Mouse (Mus musculus): ENCODE measurements around the gene Ldb2. TPM values are rescaled to one million over a fixed set of nuclear protein-coding genes. Genes with fewer than 3 reads are reported as not detected.

The Ldb2 gene
- polyA plus RNA-seq, 1 experiment from 2014 or later, result 3.5 TPM

- Histone ChIP-seq H3K4me2 (no peak overlapping the region), H3K27ac (replicated peaks) (no peak overlapping the region), H3K4me1 (replicated peaks) (no peaks in the 10 kb centered on the region), H3K9me3 (replicated peaks) (no peaks in the 10 kb centered on the region), H3K4me3 (replicated peaks) (no peak overlapping the region), H3K27me3 (no peaks in the 10 kb centered on the region), H3K36me3 (replicated peaks) (no peaks in the 10 kb centered on the region), H3K9ac (no peak overlapping the region)
- ATAC-seq (ENCODE audit: insufficient read depth), result no peak
- WGBS (ENCODE audit: insufficient replicate concordance), result 69% methylated on average over 2 of the region's 2 CpGs
Observed at GRCm38 (mm10) chr5:44538687-44539086, 260.8 kb downstream of the Ldb2 start.

GRCm38 (mm10) chr5:44538000-44538395 lies 261.5 kb downstream of the Ldb2 start:
- 62% methylated on average over 5 of the region's 5 CpGs for WGBS (ENCODE audit: insufficient replicate concordance)
- Histone ChIP-seq H3K9me3 (replicated peaks) (no peaks in the 10 kb centered on the region), H3K27ac (replicated peaks) (no peak overlapping the region), H3K4me2 (no peak overlapping the region), H3K4me3 (replicated peaks) (no peak overlapping the region), H3K36me3 (replicated peaks) (no peaks in the 10 kb centered on the region), H3K27me3 (no peaks in the 10 kb centered on the region), H3K9ac (no peak overlapping the region), H3K4me1 (replicated peaks) (no peaks in the 10 kb centered on the region)
- ATAC-seq (ENCODE audit: insufficient read depth), result no peak

GRCm38 (mm10) chr5:44537316-44537999 lies 262.0 kb downstream of the Ldb2 start:
- H3K27ac ChIP-seq (replicated peaks), result no peak overlapping the region
- H3K9me3 ChIP-seq (replicated peaks), result no peaks in the 10 kb centered on the region
- no peaks in the 10 kb centered on the region for H3K27me3 ChIP-seq
- no peak for ATAC-seq (ENCODE audit: insufficient read depth)
- no peak overlapping the region for H3K4me3 ChIP-seq (replicated peaks)
- 70% methylated on average over 5 of the region's 5 CpGs for WGBS (ENCODE audit: insufficient replicate concordance)
- no peak overlapping the region for H3K9ac ChIP-seq
- no peaks in the 10 kb centered on the region for H3K36me3 ChIP-seq (replicated peaks)
- H3K4me1 ChIP-seq (replicated peaks), result no peaks in the 10 kb centered on the region
- no peak overlapping the region for H3K4me2 ChIP-seq

- 53% methylated on average over 3 of the region's 3 CpGs for WGBS (ENCODE audit: insufficient replicate concordance)
- H3K27me3 ChIP-seq, result no peaks in the 10 kb centered on the region
- no peak overlapping the region for H3K4me2 ChIP-seq
- H3K9ac ChIP-seq, result no peak overlapping the region
- H3K4me1 ChIP-seq (replicated peaks), result no peaks in the 10 kb centered on the region
- no peak overlapping the region for H3K27ac ChIP-seq (replicated peaks)
- H3K36me3 ChIP-seq (replicated peaks), result no peaks in the 10 kb centered on the region
- H3K9me3 ChIP-seq (replicated peaks), result no peaks in the 10 kb centered on the region
- no peak for ATAC-seq (ENCODE audit: insufficient read depth)
- H3K4me3 ChIP-seq (replicated peaks), result no peak overlapping the region
Observed at GRCm38 (mm10) chr5:44529466-44529865, 270.0 kb downstream of the Ldb2 start.

GRCm38 (mm10) chr5:44529001-44529400 lies 270.5 kb downstream of the Ldb2 start:
- H3K9ac ChIP-seq, result no peak overlapping the region
- H3K27ac ChIP-seq (replicated peaks), result no peak overlapping the region
- no peaks in the 10 kb centered on the region for H3K27me3 ChIP-seq
- H3K4me3 ChIP-seq (replicated peaks), result no peak overlapping the region
- H3K4me1 ChIP-seq (replicated peaks), result no peaks in the 10 kb centered on the region
- H3K9me3 ChIP-seq (replicated peaks), result no peaks in the 10 kb centered on the region
- 74% methylated on average over 1 of the region's 1 CpGs for WGBS (ENCODE audit: insufficient replicate concordance)
- H3K36me3 ChIP-seq (replicated peaks), result no peaks in the 10 kb centered on the region
- ATAC-seq (ENCODE audit: insufficient read depth), result no peak
- H3K4me2 ChIP-seq, result no peak overlapping the region

- Histone ChIP-seq H3K4me1 (replicated peaks) (no peaks in the 10 kb centered on the region), H3K36me3 (replicated peaks) (no peaks in the 10 kb centered on the region), H3K4me3 (replicated peaks) (no peak overlapping the region), H3K27ac (replicated peaks) (no peak overlapping the region), H3K9ac (no peak overlapping the region), H3K27me3 (no peaks in the 10 kb centered on the region), H3K9me3 (replicated peaks) (no peaks in the 10 kb centered on the region), H3K4me2 (no peak overlapping the region)
- no peak for ATAC-seq (ENCODE audit: insufficient read depth)
- WGBS (ENCODE audit: insufficient replicate concordance), result 66% methylated on average over 5 of the region's 5 CpGs
Observed at GRCm38 (mm10) chr5:44505221-44505620, 294.3 kb downstream of the Ldb2 start.

GRCm38 (mm10) chr5:44504786-44505185 lies 294.7 kb downstream of the Ldb2 start:
- Histone ChIP-seq H3K4me3 (replicated peaks) (no peak overlapping the region), H3K27me3 (no peaks in the 10 kb centered on the region), H3K27ac (replicated peaks) (no peak overlapping the region), H3K4me1 (replicated peaks) (no peaks in the 10 kb centered on the region), H3K9ac (no peak overlapping the region), H3K36me3 (replicated peaks) (no peaks in the 10 kb centered on the region), H3K4me2 (no peak overlapping the region), H3K9me3 (replicated peaks) (no peaks in the 10 kb centered on the region)
- no peak for ATAC-seq (ENCODE audit: insufficient read depth)
- 63% methylated on average over 5 of the region's 5 CpGs for WGBS (ENCODE audit: insufficient replicate concordance)

GRCm38 (mm10) chr5:44498229-44498628 lies 301.3 kb downstream of the Ldb2 start:
- WGBS (ENCODE audit: insufficient replicate concordance), result 49% methylated on average over 1 of the region's 1 CpGs
- Histone ChIP-seq H3K27me3 (no peaks in the 10 kb centered on the region), H3K36me3 (replicated peaks) (no peaks in the 10 kb centered on the region), H3K9me3 (replicated peaks) (no peaks in the 10 kb centered on the region), H3K9ac (no peak overlapping the region), H3K4me1 (replicated peaks) (no peaks in the 10 kb centered on the region), H3K27ac (replicated peaks) (no peak overlapping the region), H3K4me2 (no peak overlapping the region), H3K4me3 (replicated peaks) (no peak overlapping the region)
- no peak for ATAC-seq (ENCODE audit: insufficient read depth)

- no peaks in the 10 kb centered on the region for H3K36me3 ChIP-seq (replicated peaks)
- no peak overlapping the region for H3K4me3 ChIP-seq (replicated peaks)
- H3K9ac ChIP-seq, result no peak overlapping the region
- ATAC-seq (ENCODE audit: insufficient read depth), result no peak
- no peak overlapping the region for H3K27ac ChIP-seq (replicated peaks)
- no peaks in the 10 kb centered on the region for H3K9me3 ChIP-seq (replicated peaks)
- no peaks in the 10 kb centered on the region for H3K4me1 ChIP-seq (replicated peaks)
- no peaks in the 10 kb centered on the region for H3K27me3 ChIP-seq
- H3K4me2 ChIP-seq, result no peak overlapping the region
- WGBS (ENCODE audit: insufficient replicate concordance), result 72% methylated on average over 3 of the region's 3 CpGs
Observed at GRCm38 (mm10) chr5:44496854-44497253, 302.6 kb downstream of the Ldb2 start.

- Histone ChIP-seq H3K27ac (replicated peaks) (no peak overlapping the region), H3K27me3 (no peaks in the 10 kb centered on the region), H3K4me1 (replicated peaks) (no peaks in the 10 kb centered on the region), H3K9ac (no peak overlapping the region), H3K4me3 (replicated peaks) (no peak overlapping the region), H3K9me3 (replicated peaks) (no peaks in the 10 kb centered on the region), H3K36me3 (replicated peaks) (no peaks in the 10 kb centered on the region), H3K4me2 (no peak overlapping the region)
- WGBS (ENCODE audit: insufficient replicate concordance), result 60% methylated on average over 4 of the region's 4 CpGs
- no peak for ATAC-seq (ENCODE audit: insufficient read depth)
Observed at GRCm38 (mm10) chr5:44495092-44495491, 304.4 kb downstream of the Ldb2 start.

GRCm38 (mm10) chr5:44494133-44494532 lies 305.3 kb downstream of the Ldb2 start:
- no peak overlapping the region for H3K4me3 ChIP-seq (replicated peaks)
- H3K4me1 ChIP-seq (replicated peaks), result no peaks in the 10 kb centered on the region
- no peak overlapping the region for H3K27ac ChIP-seq (replicated peaks)
- H3K36me3 ChIP-seq (replicated peaks), result no peaks in the 10 kb centered on the region
- 58% methylated on average over 9 of the region's 9 CpGs for WGBS (ENCODE audit: insufficient replicate concordance)
- no peak overlapping the region for H3K9ac ChIP-seq
- H3K9me3 ChIP-seq (replicated peaks), result no peaks in the 10 kb centered on the region
- no peak overlapping the region for H3K4me2 ChIP-seq
- H3K27me3 ChIP-seq, result no peaks in the 10 kb centered on the region
- no peak for ATAC-seq (ENCODE audit: insufficient read depth)

GRCm38 (mm10) chr5:44491526-44491925 lies 308.0 kb downstream of the Ldb2 start:
- no peak for ATAC-seq (ENCODE audit: insufficient read depth)
- 50% methylated on average over 1 of the region's 1 CpGs for WGBS (ENCODE audit: insufficient replicate concordance)
- Histone ChIP-seq H3K9ac (no peak overlapping the region), H3K27ac (replicated peaks) (no peak overlapping the region), H3K9me3 (replicated peaks) (no peaks in the 10 kb centered on the region), H3K36me3 (replicated peaks) (no peaks in the 10 kb centered on the region), H3K4me3 (replicated peaks) (no peak overlapping the region), H3K27me3 (no peaks in the 10 kb centered on the region), H3K4me2 (no peak overlapping the region), H3K4me1 (replicated peaks) (no peaks in the 10 kb centered on the region)

Measured in liver, embryonic 15.5 days (tissue).